8 mouse cellular contexts compared by ENCODE assay signal in genomic region chr9:67572790-67573682, GRCm38 (mm10). TPM values are rescaled to one million over a fixed set of nuclear protein-coding genes. Genes with fewer than 3 reads are reported as not detected.
A peak's percentile ranks its signal among the peaks of the same experiment; 100 is the strongest.
DNase-seq lines count a peak whose midpoint lies in the region; ATAC-seq and TF ChIP-seq lines count a peak whose summit lies in the region.

No protein-coding gene starts in this region.

- TF ChIP-seq CTCF in Patski (IDR thresholded peaks at IDR 0.05): no peak

- no peak overlapping the region for H3K4me2 ChIP-seq in forebrain, embryonic 11.5 days (ENCODE audit: low read depth, low read length, severe bottlenecking)
- H3K4me2 ChIP-seq in forebrain, embryonic 14.5 days (ENCODE audit: low read length): no peak overlapping the region

- H3K4me1 ChIP-seq in forebrain, embryonic 10.5 days: peaks cover 27% of the 10 kb centered on the region
- H3K4me1 ChIP-seq in forebrain, embryonic 11.5 days (replicated peaks; ENCODE audit: control insufficient read depth, insufficient read depth, low read length): peaks cover 13% of the 10 kb centered on the region; the same call in 1 of the 2 replicates
- peaks cover 7% of the 10 kb centered on the region; the same call in 1 of the 2 replicates for H3K4me1 ChIP-seq in forebrain, embryonic 14.5 days (ENCODE audit: control insufficient read depth, insufficient read depth, low read length)
- peaks cover 32% of the 10 kb centered on the region for H3K4me1 ChIP-seq in limb, embryonic 10.5 days

- no peak overlapping the region for H3K4me3 ChIP-seq in forebrain, embryonic 10.5 days
- H3K4me3 ChIP-seq in forebrain, embryonic 11.5 days (ENCODE audit: low read depth, low read length): no peak overlapping the region
- H3K4me3 ChIP-seq in forebrain, embryonic 14.5 days (ENCODE audit: low read depth, low read length): no peak overlapping the region
- H3K4me3 ChIP-seq in limb, embryonic 10.5 days: no peak overlapping the region

- H3K27me3 ChIP-seq in forebrain, embryonic 10.5 days (ENCODE audit: poor library complexity, severe bottlenecking): no peaks in the 10 kb centered on the region
- no peaks in the 10 kb centered on the region for H3K27me3 ChIP-seq in forebrain, embryonic 11.5 days (ENCODE audit: control insufficient read depth, insufficient read depth, low read length)
- H3K27me3 ChIP-seq in Patski: no peaks in the 10 kb centered on the region
- no peaks in the 10 kb centered on the region for H3K27me3 ChIP-seq in forebrain, embryonic 14.5 days (replicated peaks; ENCODE audit: control insufficient read depth, insufficient read depth, low read length)
- no peaks in the 10 kb centered on the region for H3K27me3 ChIP-seq in limb, embryonic 10.5 days (ENCODE audit: low read depth, poor library complexity, severe bottlenecking)

- H3K27ac ChIP-seq in forebrain, embryonic 10.5 days: peak overlapping the region; percentile 70
- H3K27ac ChIP-seq in forebrain, embryonic 11.5 days (ENCODE audit: low read depth, low read length): no peak overlapping the region
- H3K27ac ChIP-seq in forebrain, embryonic 14.5 days (ENCODE audit: low read depth, low read length): no peak overlapping the region; the same call in 1 of the 2 replicates
- H3K27ac ChIP-seq in limb, embryonic 10.5 days: 0 out of 2 replicates have a peak overlapping the region, but pooled peaks have one; percentile 15

- WGBS in forebrain, embryonic 10.5 days: 60% methylated on average over 10 of the region's 10 CpGs
- 48% methylated on average over 10 of the region's 10 CpGs for WGBS in forebrain, embryonic 11.5 days
- WGBS in forebrain, embryonic 14.5 days: 26% methylated on average over 10 of the region's 10 CpGs
- 72% methylated on average over 10 of the region's 10 CpGs for WGBS in limb, embryonic 10.5 days

- POLR2A ChIA-PET in Patski (lab: Charles Lee): interaction anchor here (0.6 kb wide), 1 partner anchor 54 kb away, joined by 4 read pairs; no protein-coding TSS in a partner anchor

- no peak for ATAC-seq in forebrain, embryonic 11.5 days (replicated peaks; ENCODE audit: low FRiP score)
- peak; percentile 78 for ATAC-seq in Patski
- no peak; the same call in 1 of the 2 replicates for ATAC-seq in forebrain, embryonic 14.5 days

- H3K36me3 ChIP-seq in forebrain, embryonic 10.5 days (replicated peaks): no peaks in the 10 kb centered on the region
- H3K36me3 ChIP-seq in forebrain, embryonic 11.5 days (ENCODE audit: control insufficient read depth, insufficient read depth, low read length): no peaks in the 10 kb centered on the region
- no peaks in the 10 kb centered on the region for H3K36me3 ChIP-seq in forebrain, embryonic 14.5 days (ENCODE audit: control insufficient read depth, insufficient read depth, low read length)
- no peaks in the 10 kb centered on the region for H3K36me3 ChIP-seq in limb, embryonic 10.5 days

- DNase-seq in forebrain, embryonic 10.5 days (ENCODE audit: extremely low spot score, low spot score): no peak
- no peak for DNase-seq in forebrain, embryonic 11.5 days (ENCODE audit: low spot score)
- peak; percentile 44 for DNase-seq in Patski (ENCODE audit: low read depth, low spot score)
- peak; percentile 48 for DNase-seq in forebrain, embryonic 14.5 days (ENCODE audit: low spot score)
- DNase-seq in limb, embryonic 10.5 days (ENCODE audit: low spot score): no peak
- no peak for DNase-seq in thymus, postnatal 0 days (ENCODE audit: low spot score)
- no peak for DNase-seq in ovary, postnatal 36 days (ENCODE audit: low spot score)
- DNase-seq in lung, postnatal 14 days: no peak

- H3K9ac ChIP-seq in forebrain, embryonic 11.5 days (ENCODE audit: low read length): no peak overlapping the region; the same call in 1 of the 2 replicates
- no peak overlapping the region for H3K9ac ChIP-seq in forebrain, embryonic 14.5 days (ENCODE audit: low read length)

- CTCF ChIA-PET in Patski (lab: Charles Lee): no interaction called here

- in situ Hi-C loops in Patski (cut with MboI; ENCODE audit: low pct_unique_long_range_greater_than_20kb): no loop called here

- no peaks in the 10 kb centered on the region for H3K9me3 ChIP-seq in forebrain, embryonic 10.5 days
- no peaks in the 10 kb centered on the region for H3K9me3 ChIP-seq in forebrain, embryonic 11.5 days (ENCODE audit: control insufficient read depth, low read length)
- H3K9me3 ChIP-seq in forebrain, embryonic 14.5 days (replicated peaks; ENCODE audit: control insufficient read depth, low read length): no peaks in the 10 kb centered on the region
- H3K9me3 ChIP-seq in limb, embryonic 10.5 days (replicated peaks): no peaks in the 10 kb centered on the region

RNA-seq across cellular contexts. Expression of gene Tln2, which starts 13.5 kb away (rescaled TPM):
- polyA plus RNA-seq in forebrain, embryonic 10.5 days (2016; fragmentation: Nextera tagmentation; extraction: Ambion mirVana): 27.6 and 30.0 TPM in 2 replicates
- polyA plus RNA-seq in forebrain, embryonic 11.5 days (2014; fragmentation: Nextera tagmentation; extraction: Ambion mirVana): 19.2 and 22.9 TPM in 2 replicates
- 30.8 TPM for polyA plus RNA-seq in Patski (2021)
- 15.7 and 19.3 TPM in 2 replicates for polyA plus RNA-seq in forebrain, embryonic 14.5 days (2014; fragmentation: Nextera tagmentation; extraction: Ambion mirVana)
- 40.2 and 41.5 TPM in 2 replicates for polyA plus RNA-seq in limb, embryonic 10.5 days (2016; fragmentation: Nextera tagmentation; extraction: Ambion mirVana)
- polyA plus RNA-seq in thymus, postnatal 0 days (2015; fragmentation: Nextera tagmentation; extraction: Ambion mirVana): 6.0 and 6.9 TPM in 2 replicates

Comparison
In these comparisons a context has a peak if more than half of its experiments do, and no peak if none do; other contexts are left out.
1. DNase-seq: peak in Patski (single experiment) and forebrain, embryonic 14.5 days (single experiment); none in forebrain, embryonic 10.5 days (single experiment), forebrain, embryonic 11.5 days (single experiment), limb, embryonic 10.5 days (single experiment), thymus, postnatal 0 days (single experiment), ovary, postnatal 36 days (single experiment) and lung, postnatal 14 days (single experiment).
2. H3K27ac ChIP-seq: peak in forebrain, embryonic 10.5 days (single experiment) and limb, embryonic 10.5 days (single experiment); none in forebrain, embryonic 11.5 days (single experiment) and forebrain, embryonic 14.5 days (single experiment).